Mouse (Mus musculus): ENCODE measurements around the gene Paqr6. TPM values are rescaled to one million over a fixed set of nuclear protein-coding genes. Genes with fewer than 3 reads are reported as not detected.

Gene Paqr6
- total RNA-seq (2021), result under 1 TPM; 0.26 to 0.42 TPM
- long read RNA-seq, experiment 1, partial matches to known transcripts, result 0 of 1 reads
- long read RNA-seq, experiment 1, other reads (novel, unspliced or antisense), result 0 of 1 reads
- long read RNA-seq, experiment 2, result 0 reads

- intact Hi-C loops (cut with DNase I), result no loop called here
- DNase-seq, result peak in 1 of 2 experiments; percentile 53
These were observed at the start of gene Paqr6 for GRCm38 (mm10) chr3:88364337-88364736. Gene Paqr6, plus strand, starts transcription at chr3:88364584.

- intact Hi-C loops (cut with DNase I), result no loop called here
- DNase-seq, result peak in 1 of 2 experiments; percentile 45
These were observed 39.4 kb upstream of the Paqr6 start, which contains the start of gene Glmp for GRCm38 (mm10) chr3:88324951-88325405. Gene Glmp, plus strand, starts transcription at chr3:88325023.

DNA sequence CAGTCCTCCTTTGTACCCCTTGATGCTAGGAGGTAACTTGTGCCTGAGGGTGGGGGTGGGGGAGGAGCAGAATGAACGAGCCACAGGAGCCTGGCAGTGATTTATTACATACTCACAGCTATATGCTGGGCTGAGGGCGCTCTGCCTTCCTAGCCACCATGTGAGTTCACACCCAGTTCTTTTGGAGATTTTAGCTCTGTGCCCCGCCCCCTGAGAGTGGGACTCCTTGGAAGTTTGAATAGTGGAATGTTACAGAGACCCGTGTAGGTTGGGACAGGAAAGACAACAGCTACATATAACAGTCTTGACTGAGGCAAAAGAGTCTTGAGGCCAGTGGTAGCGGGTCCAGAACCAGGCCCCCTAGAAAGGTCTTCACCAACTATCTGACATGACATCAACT is 35.4 kb upstream of the Paqr6 start:
- DNase-seq, result no peak
- intact Hi-C loops (cut with DNase I), result no loop called here

GRCm38 (mm10) chr3:88331282-88331681 is 33.1 kb upstream of the Paqr6 start:
- intact Hi-C loops (cut with DNase I), result no loop called here
- no peak for DNase-seq

DNA sequence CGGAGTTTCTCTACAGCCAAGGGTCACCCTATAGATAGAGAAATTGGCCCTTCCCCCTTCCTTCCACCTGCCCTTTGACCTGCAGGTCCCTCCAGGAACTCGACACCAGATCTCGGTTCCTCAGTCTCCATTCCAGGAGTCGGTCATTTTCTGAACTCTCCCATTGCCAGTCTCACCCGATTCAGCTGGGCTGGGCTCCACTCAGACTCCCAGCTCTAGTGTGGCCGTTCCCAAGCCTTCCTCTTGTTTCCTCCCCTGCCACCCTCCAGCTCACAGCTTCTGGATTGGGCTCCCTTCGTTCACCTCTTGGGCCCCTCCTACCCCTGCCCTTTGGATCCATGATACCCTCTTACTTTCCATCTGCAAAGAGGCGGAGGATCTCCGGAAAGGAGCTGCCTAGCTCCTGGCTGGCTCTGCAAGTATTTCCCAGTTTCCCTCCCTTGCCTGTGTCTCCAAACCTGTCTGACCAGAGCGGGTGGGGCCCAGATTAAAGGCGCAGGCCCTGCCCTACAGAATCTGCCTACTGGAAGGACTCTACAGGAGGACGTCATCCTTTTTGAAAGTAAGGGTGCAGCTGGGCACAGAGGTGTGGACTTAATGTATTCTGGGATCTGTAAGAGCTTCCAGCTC is 30.2 kb upstream of the Paqr6 start:
- DNase-seq, result no peak
- intact Hi-C loops (cut with DNase I), result no loop called here

DNA sequence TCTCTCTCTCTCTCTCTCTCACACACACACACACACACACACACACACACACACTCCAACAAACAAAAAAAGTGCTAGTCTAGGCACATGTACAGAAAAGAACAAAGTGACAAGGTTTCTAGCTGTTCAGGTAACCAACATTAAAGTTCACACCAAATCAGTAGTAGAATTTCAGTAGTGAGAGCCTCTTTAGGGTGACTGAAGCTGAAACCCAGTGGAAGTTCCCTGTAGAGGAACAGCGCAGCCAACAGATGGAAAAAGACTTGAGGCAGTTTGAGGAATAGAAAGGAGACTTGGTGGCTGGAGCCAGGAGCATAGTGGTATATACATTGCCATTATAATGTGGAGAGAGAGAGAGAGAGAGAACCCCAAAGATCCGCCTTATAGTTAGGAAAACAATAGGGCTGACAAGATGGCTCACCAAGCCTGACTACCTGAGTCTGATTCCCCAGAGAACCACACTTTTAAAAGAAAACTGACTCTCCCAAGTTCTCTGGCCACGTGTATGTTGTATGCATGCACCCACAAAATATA is 29.4 kb upstream of the Paqr6 start:
- intact Hi-C loops (cut with DNase I), result no loop called here
- DNase-seq, result no peak

- intact Hi-C loops (cut with DNase I), result no loop called here
- DNase-seq, result peak in 1 of 2 experiments; percentile 26
These were observed 28.8 kb upstream of the Paqr6 start for GRCm38 (mm10) chr3:88335436-88336053.

GRCm38 (mm10) chr3:88336058-88337013 is 28.0 kb upstream of the Paqr6 start, which contains the start of the genes Tmem79 and Smg5:
Gene Tmem79, minus strand, starts transcription at chr3:88336148.
Gene Smg5, plus strand, starts transcription at chr3:88336260.
- DNase-seq, result peak; percentile 95
- intact Hi-C loops (cut with DNase I), result no loop called here

DNA sequence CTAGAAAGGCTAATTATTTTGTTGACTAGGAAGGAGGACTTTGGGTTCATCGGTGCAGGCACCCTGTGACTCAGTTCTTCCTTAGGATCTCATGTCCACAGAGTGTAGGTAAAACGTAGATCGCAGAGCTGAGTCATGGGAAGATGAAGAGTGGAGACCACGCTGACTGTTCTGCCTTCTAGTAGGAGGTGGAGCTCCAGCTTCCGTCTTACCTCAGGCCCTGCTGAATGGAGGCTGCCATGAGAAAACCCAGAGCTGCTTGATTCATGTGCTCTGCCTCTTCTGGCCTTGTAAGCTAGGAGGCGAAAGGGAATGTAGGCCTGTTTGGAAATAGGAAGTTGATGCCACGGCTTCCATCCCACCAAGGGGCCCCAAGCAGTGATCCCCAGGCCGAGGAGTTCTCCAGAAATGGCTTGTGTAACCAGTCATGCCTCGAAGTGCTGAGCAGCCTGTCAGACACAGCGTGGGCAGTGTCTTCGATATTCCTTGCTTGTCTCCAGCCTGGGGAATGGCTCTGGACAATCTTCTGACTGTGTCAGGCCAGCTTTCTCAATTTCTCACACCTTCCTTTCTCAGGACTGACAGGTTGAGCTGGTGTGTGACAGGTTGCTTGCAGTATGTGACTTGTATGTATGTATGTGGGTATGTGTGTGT is 26.9 kb upstream of the Paqr6 start:
- no peak for DNase-seq
- intact Hi-C loops (cut with DNase I), result no loop called here

DNA sequence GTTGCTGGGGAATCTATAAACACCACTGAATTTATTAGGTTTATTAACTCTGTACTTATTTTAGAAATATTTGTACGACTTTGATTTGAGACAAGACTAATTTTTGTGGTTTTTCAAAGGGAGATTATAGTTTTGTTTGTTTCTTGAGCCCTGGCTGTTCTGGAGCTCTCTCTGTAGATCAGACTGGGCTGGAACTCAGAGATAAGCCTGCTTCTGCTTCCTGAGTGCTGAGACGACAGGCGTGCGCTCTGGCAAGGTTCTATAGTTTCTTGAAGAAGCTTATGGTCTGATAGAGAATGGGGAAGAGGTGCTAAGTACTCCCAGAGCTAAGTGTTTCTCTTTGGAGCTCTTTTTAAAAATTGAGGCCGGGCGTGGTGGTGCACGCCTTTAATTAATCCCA is 26.1 kb upstream of the Paqr6 start:
- no peak for DNase-seq
- intact Hi-C loops (cut with DNase I), result no loop called here

- intact Hi-C loops (cut with DNase I), result no loop called here
- no peak for DNase-seq
These were observed 25.4 kb upstream of the Paqr6 start for GRCm38 (mm10) chr3:88339006-88339405.

GRCm38 (mm10) chr3:88350732-88351131 is 13.7 kb upstream of the Paqr6 start:
- intact Hi-C loops (cut with DNase I), result no loop called here
- no peak for DNase-seq

- DNase-seq, result no peak
- intact Hi-C loops (cut with DNase I), result no loop called here
These were observed 11.5 kb upstream of the Paqr6 start for GRCm38 (mm10) chr3:88352907-88353306.

DNA sequence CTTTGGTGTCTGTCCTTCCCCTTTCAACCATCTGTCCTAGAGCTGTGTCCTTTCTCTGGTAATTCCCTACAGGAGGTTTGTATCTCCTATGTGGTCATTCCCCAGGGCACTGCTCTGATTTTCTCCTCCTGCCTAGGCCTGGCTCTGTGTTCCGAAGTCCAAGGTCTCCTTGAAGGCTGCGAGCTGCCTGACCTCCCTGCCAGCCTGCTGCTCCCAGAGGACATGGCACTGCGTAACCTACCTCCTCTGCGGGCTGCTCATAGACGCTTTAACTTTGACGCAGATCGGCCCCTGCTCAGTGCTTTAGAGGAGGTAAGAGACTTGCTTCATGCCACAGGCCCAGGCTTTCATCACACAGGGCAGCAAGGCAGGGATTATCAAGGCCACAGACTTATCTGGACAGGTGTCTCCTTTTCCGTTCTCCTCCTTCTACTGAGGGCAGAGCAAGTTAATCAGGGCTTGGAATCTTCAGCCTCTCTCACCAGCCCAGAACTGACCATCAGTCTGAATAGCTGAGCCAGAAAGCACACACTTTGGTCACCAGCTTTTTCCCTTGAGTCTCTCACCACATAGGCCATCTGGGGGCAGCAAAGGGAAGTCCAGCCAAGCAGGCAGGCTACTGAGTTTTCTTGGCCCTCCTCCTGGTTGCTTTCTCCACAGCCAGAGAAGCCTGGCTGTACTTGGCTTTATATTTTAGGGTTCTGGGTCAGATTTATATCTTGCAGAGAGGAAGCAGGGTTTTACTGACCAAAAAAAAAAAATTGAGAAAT is 9.8 kb upstream of the Paqr6 start:
- intact Hi-C loops (cut with DNase I), result no loop called here
- DNase-seq, result no peak

DNA sequence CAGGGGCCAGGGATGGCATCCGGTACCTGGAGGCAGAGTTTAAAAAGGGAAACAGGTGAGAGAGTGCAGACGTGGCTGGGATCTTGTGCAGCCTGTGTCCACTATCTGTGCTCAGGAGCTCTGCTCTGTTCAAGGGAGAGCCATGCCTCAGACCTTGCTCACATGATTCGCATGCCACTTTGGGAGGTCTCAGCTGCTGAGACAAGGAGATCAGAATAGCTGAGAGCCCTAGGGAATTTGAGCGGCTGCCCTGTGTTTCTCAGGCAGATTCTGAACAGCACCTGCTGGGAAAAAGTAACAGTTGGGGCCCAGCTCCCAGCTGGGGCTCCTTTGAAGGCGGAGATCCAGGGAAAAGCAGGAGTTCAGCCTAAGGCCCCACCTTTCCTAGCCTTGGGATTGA is 4.8 kb upstream of the Paqr6 start:
- intact Hi-C loops (cut with DNase I), result no loop called here
- DNase-seq, result no peak

DNA sequence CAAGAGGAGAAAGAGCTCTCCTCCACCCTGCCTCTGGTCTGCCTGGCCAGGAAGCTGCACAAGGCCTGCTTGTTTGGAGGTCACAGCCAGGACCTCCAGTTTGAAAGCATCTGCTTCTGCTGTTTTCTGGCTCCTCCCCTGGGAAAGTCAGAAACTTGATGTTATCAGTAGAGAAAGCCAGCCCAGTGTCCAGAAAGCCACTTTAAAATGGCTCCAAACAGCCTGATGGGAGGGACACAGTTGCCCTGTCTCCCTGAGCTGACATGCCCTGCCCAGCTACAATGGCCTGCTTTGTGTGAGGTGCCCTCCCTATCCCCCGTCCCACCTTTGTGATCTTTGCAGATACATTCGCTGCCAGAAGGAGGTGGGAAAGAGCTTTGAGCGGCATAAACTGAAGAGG is 4.4 kb upstream of the Paqr6 start:
- no peak for DNase-seq
- intact Hi-C loops (cut with DNase I), result no loop called here

DNA sequence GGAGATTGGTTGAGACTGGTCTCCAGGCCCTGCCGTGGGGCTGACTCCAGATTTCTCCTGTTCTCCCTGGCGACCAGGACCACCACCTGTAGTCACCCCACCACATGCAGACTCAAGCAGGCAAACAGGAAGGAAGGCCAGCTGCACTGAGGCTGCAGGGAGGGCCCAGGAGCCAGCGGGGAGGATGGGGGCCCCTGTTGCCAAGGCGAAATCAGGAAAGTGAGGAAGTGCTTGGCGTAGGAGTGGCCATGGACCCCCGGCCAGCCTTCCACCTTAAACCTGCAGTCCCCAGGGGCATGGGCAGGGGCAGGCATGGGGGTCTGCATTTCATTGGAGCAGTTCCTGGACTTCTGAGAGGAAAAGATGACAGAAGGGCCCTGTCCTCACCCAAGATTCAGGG is 3.3 kb upstream of the Paqr6 start:
- DNase-seq, result no peak
- intact Hi-C loops (cut with DNase I), result no loop called here

DNA sequence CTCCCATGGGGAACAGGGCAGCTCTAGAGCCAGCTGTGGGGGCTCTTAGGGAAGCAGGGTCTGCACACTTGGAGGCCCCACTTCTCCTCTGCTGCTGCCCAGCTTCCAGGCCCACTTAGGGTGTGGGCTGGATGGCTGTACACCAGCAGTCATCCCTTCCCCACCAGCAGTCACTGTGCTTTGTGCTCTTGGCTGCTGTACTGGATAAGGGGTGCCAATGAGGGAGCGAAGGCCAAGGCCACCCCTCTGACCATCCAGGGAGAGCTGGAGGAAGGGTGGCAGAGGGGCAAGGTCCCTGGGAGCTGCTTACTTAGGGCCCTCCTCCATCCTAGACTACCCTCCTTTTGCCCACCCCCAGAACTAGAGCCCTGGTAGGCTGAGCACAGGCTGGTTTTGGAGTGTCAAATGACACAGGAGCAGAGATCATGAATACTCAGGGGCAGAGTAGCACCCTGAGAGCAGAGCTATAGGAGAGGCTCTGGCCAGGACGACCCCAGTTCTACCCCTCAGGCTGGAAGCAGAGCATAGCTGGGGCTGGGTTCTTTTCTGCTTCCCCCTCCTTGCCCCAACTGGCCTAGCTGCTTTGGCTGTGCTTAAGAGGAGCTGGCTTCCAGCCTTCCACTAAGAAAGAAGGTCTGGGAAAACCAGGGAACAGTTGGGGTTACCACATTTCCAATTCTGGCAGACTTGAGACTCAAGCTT is 2.6 kb upstream of the Paqr6 start:
- intact Hi-C loops (cut with DNase I), result no loop called here
- no peak for DNase-seq

DNA sequence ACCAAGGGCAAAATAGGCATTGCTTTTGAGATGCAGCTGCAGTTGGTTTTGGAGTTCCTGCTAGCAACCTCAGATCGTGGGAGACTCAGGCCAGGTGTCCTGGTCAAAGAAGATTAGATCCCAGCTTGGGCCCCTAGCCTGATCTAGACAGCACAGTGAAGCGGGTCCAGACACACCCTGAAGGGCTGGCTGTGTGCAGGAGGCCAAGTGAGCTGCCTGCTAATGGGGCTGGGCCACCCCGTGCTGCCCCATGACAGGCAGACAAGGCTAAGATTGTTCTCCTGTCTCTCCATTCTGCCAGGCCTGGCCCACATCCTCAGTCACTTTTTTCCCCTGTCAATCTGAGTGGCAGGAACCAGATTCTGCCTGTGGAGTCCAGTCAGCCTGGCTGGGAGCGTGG is 684 bp upstream of the Paqr6 start:
- intact Hi-C loops (cut with DNase I), result no loop called here
- DNase-seq, result no peak
